Mouse (Mus musculus) lung, postnatal 0 days (tissue): Measurements from ENCODE around the gene Alg9.

Experiments
- CTCF ChIP-seq: IDR thresholded peaks from 2 replicates; pipeline ENCODE4 v1.5.1; 2016; ENCODE audit warnings: antibody characterized with exemption, mild to moderate bottlenecking
- EP300 ChIP-seq: IDR thresholded peaks from 2 replicates; pipeline ENCODE4 v1.6.1; 2016; ENCODE audit warnings: antibody characterized with exemption, mild to moderate bottlenecking, control low read depth

GRCm38 (mm10) chr9:50877431-50877830 lies 102.6 kb downstream of the Alg9 start:
- TF ChIP-seq CTCF: no peak
- no peak for TF ChIP-seq EP300
